Mouse (Mus musculus) layer of hippocampus, adult 2 months (tissue): Measurements from ENCODE around the gene Olfr109. TPM values are rescaled to one million over a fixed set of nuclear protein-coding genes. Genes with fewer than 3 reads are reported as not detected.

Experiments
- DNase-seq, 2 experiments: peaks; one replicate each; pipeline ENCODE4 v3.0.0; 2022; ENCODE audit warnings: low spot score in 2 of 2
- H3K27ac ChIP-seq: fragments of 200-600 bp; 2 replicates; pipeline ENCODE4 v1.8.1; 2022
- H3K4me3 ChIP-seq: fragments of 200-600 bp; 2 replicates; pipeline ENCODE4 v1.8.1; 2022; ENCODE audit warnings: mild to moderate bottlenecking
- CTCF ChIP-seq: fragments of 200-600 bp; conservative IDR thresholded peaks from 2 replicates; pipeline ENCODE4 v1.8.1; 2022; ENCODE audit warnings: antibody characterized with exemption, mild to moderate bottlenecking, moderate library complexity
- long read RNA-seq, 2 experiments: library from polyadenylated mRNA; stranded (forward); transcript quantifications; one replicate each; pipeline ENCODE4 v2.0.0; 2021; ENCODE audit warnings: borderline mapping rate in 2 of 2
- total RNA-seq, 2 experiments: library from RNA; stranded (reverse); gene quantifications; 2 replicates each; pipeline ENCODE4 v1.2.3; 2021

Olfr109 gene
- total RNA-seq: not detected
- long read RNA-seq, experiment 1: 0 reads
- long read RNA-seq, experiment 2: 0 reads

DNA sequence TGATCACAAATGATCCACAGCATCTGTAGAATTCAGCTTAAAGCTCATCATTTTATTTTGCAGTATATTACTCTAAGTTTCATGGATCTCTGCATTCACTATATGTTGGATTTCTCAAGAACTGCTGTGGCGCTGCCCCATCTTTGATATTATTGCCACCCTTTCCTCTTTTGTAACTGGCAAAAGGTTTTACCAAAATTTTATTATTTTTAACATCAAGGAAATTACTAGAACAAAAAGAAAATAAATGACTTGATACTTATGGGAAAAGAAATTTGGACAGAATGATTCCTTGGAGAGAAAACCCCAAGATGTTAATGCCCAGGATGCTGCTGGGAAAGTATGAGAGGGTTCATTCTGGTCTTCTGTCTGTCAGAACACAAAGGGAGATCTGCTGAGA lies at the start of gene Olfr109:
Gene Olfr109, plus strand, starts transcription at position 301 of the 400 bp plus-strand sequence.
- TF ChIP-seq CTCF: no peak
- DNase-seq: no peak
- Histone ChIP-seq H3K27ac (no peak within 1 kb of the TSS), H3K4me3 (no peak within 1 kb of the TSS)

DNA sequence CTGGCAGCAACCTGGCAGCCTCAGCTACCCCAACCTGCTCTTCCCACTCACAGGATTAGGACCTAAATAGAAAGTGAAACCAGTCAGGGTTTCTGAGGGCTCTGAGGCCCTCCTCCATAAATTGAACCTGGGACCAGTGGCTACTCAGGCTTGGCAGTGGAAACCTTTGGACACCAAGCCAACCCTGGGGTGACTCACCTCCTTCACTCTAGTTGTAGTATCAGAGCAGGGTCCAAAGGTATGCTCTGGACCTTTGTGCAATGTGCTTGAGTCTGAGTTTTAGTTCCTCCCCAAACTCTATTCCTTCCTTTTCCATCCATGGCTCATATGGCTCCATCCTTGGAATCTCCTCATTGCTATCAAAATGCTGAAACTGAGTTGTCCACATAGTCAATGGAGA lies 45.3 kb upstream of the Olfr109 start:
- Histone ChIP-seq H3K27ac (no peak overlapping the region), H3K4me3 (no peak overlapping the region)
- no peak for TF ChIP-seq CTCF
- no peak for DNase-seq

DNA sequence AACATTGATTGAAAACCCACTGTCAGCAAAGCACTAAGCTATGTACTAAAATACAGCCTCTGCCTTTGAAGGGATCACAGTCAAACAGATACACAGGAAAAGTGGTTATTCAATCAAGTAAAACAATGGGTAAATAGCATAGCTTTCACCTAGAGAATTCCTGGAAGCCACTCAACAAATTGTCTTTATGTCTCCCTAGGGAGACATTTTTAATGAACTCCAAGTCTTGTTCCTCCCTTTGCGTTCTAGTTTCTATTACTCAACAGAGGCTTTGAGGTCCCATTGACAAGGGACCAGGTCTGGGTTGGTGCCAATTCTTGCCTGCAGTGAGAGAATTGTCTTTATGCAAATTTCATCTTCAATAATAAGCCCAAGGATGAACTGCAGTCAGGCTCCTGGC lies 13.5 kb upstream of the Olfr109 start, which contains the start of gene Olfr108:
Gene Olfr108, plus strand, starts transcription at position 301 of the 400 bp plus-strand sequence.
- no peak for DNase-seq
- Histone ChIP-seq H3K27ac (no peak within 1 kb of the TSS), H3K4me3 (no peak within 1 kb of the TSS)
- no peak for TF ChIP-seq CTCF

DNA sequence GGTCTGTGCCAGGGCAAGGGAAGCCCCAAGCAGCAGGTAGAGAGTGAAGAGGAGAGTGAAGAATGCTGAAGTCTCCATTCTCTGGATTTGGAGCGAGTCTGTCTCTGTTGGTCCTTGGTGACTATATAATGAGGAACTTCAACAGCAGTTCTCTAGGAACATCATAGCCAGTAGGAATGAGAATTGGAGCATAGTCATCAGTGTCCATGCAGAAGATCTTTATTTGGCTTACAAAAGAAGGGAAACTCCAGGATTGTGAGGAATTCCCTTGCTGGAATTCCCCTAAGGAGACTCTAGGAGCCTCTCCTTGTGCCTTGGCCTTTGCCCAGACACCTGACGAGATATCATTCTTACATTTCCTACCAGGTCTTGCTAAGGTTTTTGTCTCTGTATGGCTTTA lies 24.7 kb downstream of the Olfr109 start, which contains the start of gene H2-M2:
Gene H2-M2, minus strand, starts transcription at position 101 of the 400 bp plus-strand sequence.
- Histone ChIP-seq H3K27ac (no peak within 1 kb of the TSS), H3K4me3 (no peak within 1 kb of the TSS)
- no peak for DNase-seq
- TF ChIP-seq CTCF: no peak

DNA sequence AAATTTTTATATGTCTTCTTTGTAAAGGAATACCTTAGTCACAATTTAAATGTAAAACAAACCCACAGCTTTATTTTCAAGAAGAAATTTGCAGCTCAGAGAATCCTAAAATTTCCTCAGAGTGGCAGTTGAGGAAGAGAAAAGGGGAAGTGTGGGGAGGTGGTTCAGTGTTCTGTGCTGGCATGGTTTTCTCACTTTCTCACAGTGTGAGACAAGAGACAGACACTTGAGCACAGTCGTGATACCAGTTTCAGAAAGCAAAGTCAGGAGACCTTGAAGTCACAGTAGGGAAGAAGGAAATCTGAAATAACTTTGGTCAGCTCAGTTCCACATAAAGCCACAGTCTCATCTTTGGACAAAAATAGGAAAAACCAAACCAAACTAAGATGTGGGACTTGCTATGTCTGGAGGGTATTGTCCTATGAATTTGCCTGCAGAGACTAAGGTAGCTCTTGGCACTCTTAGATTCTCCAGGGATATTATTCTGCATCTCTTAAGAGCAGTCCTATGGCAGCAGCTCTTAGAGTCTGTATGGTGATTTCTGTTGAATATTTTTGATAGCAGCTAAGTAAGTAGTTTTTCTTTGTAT lies 33.3 kb downstream of the Olfr109 start, which contains the start of gene Olfr110:
Gene Olfr110, plus strand, starts transcription at position 539 of the 589 bp plus-strand sequence.
- no peak for TF ChIP-seq CTCF
- H3K27ac ChIP-seq: no peak within 1 kb of the TSS
- H3K4me3 ChIP-seq: no peak within 1 kb of the TSS
- no peak for DNase-seq

DNA sequence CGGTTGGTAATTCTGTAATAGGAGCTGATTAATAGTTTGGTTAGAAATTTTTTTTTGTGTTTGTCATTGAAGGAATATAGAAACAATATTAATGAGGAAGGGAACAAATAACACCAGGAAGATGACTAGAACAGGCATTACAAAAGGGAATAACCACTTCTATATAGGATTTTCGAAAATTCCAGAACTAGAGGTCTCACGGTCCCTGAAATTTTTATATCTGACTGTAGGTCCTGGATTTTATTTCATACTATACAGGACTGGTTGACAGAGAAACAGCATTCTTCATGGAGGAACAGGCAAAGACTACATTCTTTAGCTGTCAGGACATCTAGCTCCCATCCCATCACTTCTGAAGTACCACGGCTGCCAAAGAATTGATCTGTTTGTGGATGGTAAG lies 49.0 kb downstream of the Olfr109 start, which contains the start of gene Olfr111:
Gene Olfr111, plus strand, starts transcription at position 301 of the 400 bp plus-strand sequence.
- Histone ChIP-seq H3K27ac (no peak within 1 kb of the TSS), H3K4me3 (no peak within 1 kb of the TSS)
- no peak for DNase-seq
- no peak for TF ChIP-seq CTCF

Other genes with a start within 250 kb of the Olfr109 start
- gene Olfr95, start 245.8 kb upstream of the Olfr109 start, total RNA-seq: not detected
- gene Olfr96, start 238.8 kb upstream of the Olfr109 start, total RNA-seq: not detected
- not detected for gene Olfr97, start 221.6 kb upstream of the Olfr109 start, total RNA-seq
- gene Olfr98, start 195.2 kb upstream of the Olfr109 start, total RNA-seq: not detected
- gene H2-M3, start 188.7 kb upstream of the Olfr109 start, total RNA-seq: 1 to 10 TPM; 2.4 to 3.4 TPM
- not detected for gene Olfr99, start 175.5 kb upstream of the Olfr109 start, total RNA-seq
- gene Olfr101, start 154.6 kb upstream of the Olfr109 start, total RNA-seq: not detected
- gene Olfr102, start 141.9 kb upstream of the Olfr109 start, total RNA-seq: not detected
- not detected for gene Olfr103, start 119.2 kb upstream of the Olfr109 start, total RNA-seq
- not detected for gene Olfr104-ps, start 99.3 kb upstream of the Olfr109 start, total RNA-seq
- not detected for gene Olfr105-ps, start 79.9 kb upstream of the Olfr109 start, total RNA-seq
- gene Olfr106-ps, start 68.5 kb upstream of the Olfr109 start, total RNA-seq: not detected
- gene Olfr107, start 59.7 kb upstream of the Olfr109 start, total RNA-seq: not detected
- not detected for gene Olfr108, start 13.4 kb upstream of the Olfr109 start, total RNA-seq
- gene H2-M2, start 24.6 kb downstream of the Olfr109 start, total RNA-seq: not detected
- gene Olfr110, start 33.6 kb downstream of the Olfr109 start, total RNA-seq: not detected
- gene Olfr111, start 49.1 kb downstream of the Olfr109 start, total RNA-seq: not detected
- gene Olfr112, start 110.5 kb downstream of the Olfr109 start, total RNA-seq: not detected
- not detected for gene Olfr113, start 118.7 kb downstream of the Olfr109 start, total RNA-seq
- not detected for gene Olfr114, start 133.8 kb downstream of the Olfr109 start, total RNA-seq
- not detected for gene Olfr115, start 168.2 kb downstream of the Olfr109 start, total RNA-seq
- not detected for gene Olfr116, start 168.3 kb downstream of the Olfr109 start, total RNA-seq
- gene Olfr117, start 204.9 kb downstream of the Olfr109 start, total RNA-seq: not detected
- not detected for gene Olfr118, start 208.1 kb downstream of the Olfr109 start, total RNA-seq
- not detected for gene Olfr119, start 237.6 kb downstream of the Olfr109 start, total RNA-seq